Mouse (Mus musculus): Measurements from ENCODE around the gene Myo3a. TPM values are rescaled to one million over a fixed set of nuclear protein-coding genes. Genes with fewer than 3 reads are reported as not detected.

Gene Myo3a
- polyA plus RNA-seq, 1 experiment from 2014 or later, result not detected

- DNase-seq (ENCODE audit: low spot score, missing footprints), result no peak
- Histone ChIP-seq H3K9ac (ENCODE audit: low read length) (no peak overlapping the region), H3K36me3 (ENCODE audit: control insufficient read depth, insufficient read depth, low read length) (no peaks in the 10 kb centered on the region), H3K4me3 (ENCODE audit: low read depth, low read length) (no peak overlapping the region), H3K4me1 (ENCODE audit: control insufficient read depth, insufficient read depth, low read length) (no peaks in the 10 kb centered on the region), H3K27ac (ENCODE audit: low read depth, low read length) (no peak overlapping the region), H3K27me3 (ENCODE audit: control insufficient read depth, insufficient read depth, low read length) (no peaks in the 10 kb centered on the region), H3K9me3 (ENCODE audit: control insufficient read depth, low read length) (no peaks in the 10 kb centered on the region), H3K4me2 (no peak overlapping the region)
- ATAC-seq (ENCODE audit: low FRiP score), result no peak
- 82% methylated on average over 1 of the region's 1 CpGs for WGBS
Observed at GRCm38 (mm10) chr2:22663731-22664130, 436.4 kb downstream of the Myo3a start.

Small RNAs within 50 kb of the gene (microRNA-seq; reads per million reads assigned to microRNA genes)
- gene Gm23636 (not detected), gene Mir3967 (not detected)

All from midbrain, embryonic 11.5 days (tissue).